Mouse (Mus musculus): ENCODE data around the gene Olfr1053.
"Not testable (repeated sequence)": the region's sequence is repeated elsewhere in the genome, so short reads cannot be mapped to it uniquely, and the experiment has no call there.

The Olfr1053 gene

DNA sequence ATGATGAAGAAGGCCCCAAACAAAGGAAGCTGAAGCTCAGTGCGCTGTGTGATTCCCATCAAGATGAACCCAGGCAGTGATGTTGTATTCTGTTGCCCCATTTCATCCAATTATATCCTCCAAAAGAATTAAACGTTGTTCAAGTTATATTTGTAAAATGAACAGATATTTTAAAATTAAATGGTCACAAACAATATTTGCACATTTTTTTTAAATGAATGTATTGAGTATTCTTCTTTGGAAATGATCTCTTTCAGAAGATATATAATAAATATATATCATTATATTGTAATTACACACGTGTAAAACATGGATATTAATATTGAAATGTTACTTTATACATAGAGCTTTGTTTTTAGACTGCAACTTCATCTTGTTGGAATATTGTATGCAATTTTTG lies at the start of gene Olfr1053:
Gene Olfr1053 (minus strand): TSS at position 101 of the 400 bp plus-strand sequence.
- no peak for DNase-seq

DNA sequence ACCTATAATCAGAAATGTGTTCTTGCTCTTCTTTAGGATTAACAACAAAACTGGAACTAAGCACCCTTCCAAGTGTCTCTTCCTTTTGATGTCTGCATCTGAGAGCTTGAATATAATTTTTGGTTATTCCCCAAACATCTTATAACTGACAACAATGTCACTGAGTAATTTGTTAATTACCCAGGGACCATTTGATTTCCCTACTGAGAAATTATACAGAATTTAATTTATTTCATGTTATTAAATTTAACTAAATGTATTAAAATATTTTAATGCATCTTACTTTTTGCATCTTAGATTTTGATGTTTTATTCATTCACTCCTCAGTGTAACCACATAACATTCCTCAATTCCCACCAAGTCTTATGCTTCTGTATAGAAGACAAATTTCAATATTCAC lies 47.3 kb upstream of the Olfr1053 start, which contains the start of gene Olfr1056:
Gene Olfr1056 (minus strand): TSS at position 101 of the 400 bp plus-strand sequence.
- DNase-seq = no peak

- DNase-seq = not testable (repeated sequence)
These were observed 36.7 kb upstream of the Olfr1053 start for GRCm38 (mm10) chr2:86351751-86352150.

GRCm38 (mm10) chr2:86350184-86350583 lies 35.1 kb upstream of the Olfr1053 start, which contains the start of gene Olfr1055:
Gene Olfr1055 (minus strand): TSS chr2:86350284.
- DNase-seq = no peak

GRCm38 (mm10) chr2:86335333-86335732 lies 20.2 kb upstream of the Olfr1053 start, which contains the start of gene Olfr1054:
Gene Olfr1054 (minus strand): TSS chr2:86335433.
- no peak for DNase-seq

DNA sequence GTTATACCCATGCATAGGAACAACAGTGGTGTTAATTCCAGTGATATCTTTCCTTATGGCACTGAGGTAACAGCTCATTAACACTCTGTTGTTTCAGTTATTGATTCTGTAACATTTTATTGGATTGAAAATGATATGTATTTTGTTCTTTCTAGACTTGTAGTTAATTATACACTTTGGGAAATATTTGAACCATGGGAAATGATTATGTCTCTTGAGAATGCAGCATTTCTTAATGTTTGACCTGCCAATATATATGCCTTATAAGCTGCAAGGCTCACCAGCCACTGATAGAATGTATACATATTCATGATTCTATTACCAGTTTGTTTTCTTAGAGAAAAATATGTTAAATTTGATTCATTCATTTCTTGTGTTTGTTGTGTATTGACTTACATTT lies 22.9 kb downstream of the Olfr1053 start, which contains the start of gene Olfr1052:
Gene Olfr1052 (plus strand): TSS at position 301 of the 400 bp plus-strand sequence.
- DNase-seq = no peak

DNA sequence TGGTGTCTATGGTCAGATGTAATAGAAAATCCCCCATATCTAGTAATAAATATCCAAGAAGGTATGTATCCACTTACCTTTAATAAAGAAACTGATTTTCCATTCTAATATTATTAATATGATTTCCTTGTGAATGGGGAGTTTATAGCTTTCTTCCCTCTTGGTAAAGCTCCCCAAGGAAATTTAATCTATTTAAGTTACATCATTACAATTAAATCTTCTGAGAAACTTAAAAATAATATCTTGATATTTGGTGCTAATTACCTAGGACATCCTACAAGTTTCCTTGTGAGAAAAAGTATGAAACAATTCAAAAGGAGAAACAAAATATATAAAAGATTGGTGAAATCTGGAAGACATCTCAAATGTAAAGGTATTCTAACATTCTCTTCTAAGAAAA lies 36.1 kb downstream of the Olfr1053 start, which contains the start of gene Olfr1051:
Gene Olfr1051 (minus strand): TSS at position 101 of the 400 bp plus-strand sequence.
- not testable (repeated sequence) for DNase-seq

All from kidney, postnatal 4 days (tissue).